Mouse (Mus musculus): ENCODE measurements around the gene Purb.
"Not testable (repeated sequence)": the region's sequence is repeated elsewhere in the genome, so short reads cannot be mapped to it uniquely, and the experiment has no call there.

Gene Purb

GRCm38 (mm10) chr11:6484244-6484959, 8.7 kb upstream of the Purb start:
- no peak for DNase-seq (ENCODE audit: low read depth, low spot score)

- DNase-seq (ENCODE audit: low read depth, low spot score): no peak
These were observed 7.4 kb upstream of the Purb start for GRCm38 (mm10) chr11:6483103-6483502.

- no peak for DNase-seq (ENCODE audit: low read depth, low spot score)
These were observed 6.0 kb upstream of the Purb start for GRCm38 (mm10) chr11:6481669-6482185.

- DNase-seq (ENCODE audit: low read depth, low spot score): no peak
These were observed 5.1 kb upstream of the Purb start for GRCm38 (mm10) chr11:6480681-6481405.

DNA sequence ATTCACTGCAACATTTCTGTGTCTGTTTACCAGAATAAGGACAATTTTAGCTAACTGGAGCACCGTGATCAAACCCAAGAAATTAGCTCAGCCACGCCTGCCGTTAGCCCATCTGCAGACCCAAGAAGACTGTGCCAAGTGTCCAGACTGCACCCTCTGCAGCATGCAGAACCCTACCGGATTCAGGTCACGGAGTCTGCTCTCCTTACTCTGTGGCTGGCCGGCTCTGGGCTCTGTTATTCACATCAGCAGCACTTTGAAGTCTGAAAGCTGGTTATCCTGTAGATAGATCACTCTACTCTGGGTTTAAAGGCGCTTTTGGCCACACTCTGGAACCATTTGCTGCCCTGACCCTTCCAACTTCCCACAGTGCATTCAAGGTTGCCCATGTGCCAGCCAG, 4.5 kb upstream of the Purb start:
- DNase-seq (ENCODE audit: low read depth, low spot score): no peak

- DNase-seq (ENCODE audit: low read depth, low spot score): no peak
These were observed 3.5 kb upstream of the Purb start for GRCm38 (mm10) chr11:6479231-6479630.

DNA sequence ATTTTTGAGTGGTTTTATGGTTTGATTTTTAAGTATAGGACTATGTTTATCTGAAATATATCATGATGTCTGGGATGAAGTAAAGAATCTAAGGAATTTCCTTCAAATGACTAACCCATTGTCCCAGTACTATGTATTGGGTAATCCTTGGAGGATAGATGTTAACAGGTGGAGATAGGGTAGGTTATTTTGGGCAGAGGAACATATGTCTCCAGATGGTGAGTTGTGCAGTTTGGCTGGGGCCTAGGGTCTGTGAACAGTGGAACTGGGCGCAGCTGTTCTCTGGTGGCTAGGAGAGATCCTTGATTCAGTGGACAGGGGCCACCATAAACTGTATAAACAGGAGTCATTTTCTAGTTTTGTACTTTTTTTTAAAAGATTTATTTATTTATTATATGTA, 1.6 kb upstream of the Purb start:
- DNase-seq (ENCODE audit: low read depth, low spot score): no peak

DNA sequence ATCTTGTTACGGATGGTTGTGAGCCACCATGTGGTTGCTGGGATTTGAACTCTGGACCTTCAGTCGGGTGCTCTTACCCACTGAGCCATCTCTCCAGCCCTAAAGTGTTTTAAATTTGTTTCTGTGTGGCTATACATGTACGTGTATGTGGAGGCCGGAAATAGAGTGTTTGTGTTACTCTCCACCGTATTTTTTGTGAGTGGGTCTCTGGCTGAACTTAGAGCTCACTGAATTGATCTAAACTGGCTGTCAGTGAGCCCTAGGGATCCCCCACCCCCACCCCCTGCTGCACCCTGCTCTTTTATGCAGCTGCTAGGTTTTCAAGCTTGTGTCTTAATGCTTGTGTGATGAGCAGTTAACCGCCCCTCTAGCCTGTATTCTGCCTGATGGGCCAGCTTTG, 1.2 kb upstream of the Purb start:
- DNase-seq (ENCODE audit: low read depth, low spot score): no peak

- DNase-seq (ENCODE audit: low read depth, low spot score): no peak
These were observed 614 bp downstream of the Purb start for GRCm38 (mm10) chr11:6474874-6475731.

DNA sequence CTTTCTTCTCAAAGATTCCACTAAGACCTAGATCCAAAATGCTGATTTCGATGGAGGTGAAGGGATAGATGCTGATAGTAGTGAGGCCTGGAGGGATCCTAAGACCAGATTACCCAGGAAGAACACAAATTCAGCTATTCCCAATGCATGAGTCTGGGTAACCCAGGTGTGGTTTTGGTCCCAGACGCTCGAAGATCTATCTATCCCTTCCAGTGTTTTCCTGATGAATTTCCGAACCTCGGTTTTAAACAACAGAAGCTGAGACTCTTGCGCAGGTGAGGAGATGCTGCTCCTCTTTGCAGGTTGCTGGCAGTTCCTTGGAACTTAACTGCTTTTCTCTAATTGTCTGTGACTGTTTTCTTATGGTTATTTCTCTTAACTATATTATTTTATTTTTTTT, 1.3 kb downstream of the Purb start:
- no peak for DNase-seq (ENCODE audit: low read depth, low spot score)

- DNase-seq (ENCODE audit: low read depth, low spot score): no peak
These were observed 3.6 kb downstream of the Purb start for GRCm38 (mm10) chr11:6472076-6472475.

DNA sequence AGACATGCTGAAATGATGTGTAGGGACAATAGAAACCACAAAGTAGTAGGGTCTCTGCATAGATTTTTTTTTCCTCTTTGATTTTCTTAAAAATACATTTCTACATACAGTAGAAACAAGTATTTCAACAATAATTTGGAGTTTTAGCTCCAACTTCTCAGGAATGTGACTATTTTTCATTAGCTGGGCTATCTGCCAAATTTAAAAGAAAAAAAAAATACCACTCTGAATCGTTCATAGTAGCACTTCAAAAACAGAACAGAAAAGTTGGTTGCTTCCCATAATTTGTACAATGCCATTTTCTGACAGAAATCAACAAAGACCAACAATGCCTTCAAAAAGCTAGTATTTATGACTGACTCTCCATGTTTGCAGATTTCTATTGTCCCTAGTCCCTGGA, 4.2 kb downstream of the Purb start:
- DNase-seq (ENCODE audit: low read depth, low spot score): no peak

DNA sequence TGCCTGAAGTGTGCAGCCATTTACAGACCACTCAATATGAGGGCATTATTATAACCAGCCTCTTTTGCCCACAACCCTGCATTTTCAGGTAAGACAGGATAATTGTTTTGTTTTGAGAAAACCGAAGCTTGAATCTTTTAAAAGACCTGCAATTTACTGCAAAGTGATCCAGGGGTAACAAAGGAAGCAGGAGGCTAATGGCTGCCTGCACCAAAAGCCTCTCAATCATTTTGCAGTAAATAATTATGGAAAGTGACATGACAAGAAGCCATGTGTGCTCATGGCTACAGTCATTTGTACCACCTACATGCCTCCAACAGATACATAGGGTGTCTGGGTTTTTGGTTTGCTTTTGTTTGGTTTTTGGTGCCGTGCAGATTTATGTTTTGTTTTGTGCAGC, 4.7 kb downstream of the Purb start:
- no peak for DNase-seq (ENCODE audit: low read depth, low spot score)

DNA sequence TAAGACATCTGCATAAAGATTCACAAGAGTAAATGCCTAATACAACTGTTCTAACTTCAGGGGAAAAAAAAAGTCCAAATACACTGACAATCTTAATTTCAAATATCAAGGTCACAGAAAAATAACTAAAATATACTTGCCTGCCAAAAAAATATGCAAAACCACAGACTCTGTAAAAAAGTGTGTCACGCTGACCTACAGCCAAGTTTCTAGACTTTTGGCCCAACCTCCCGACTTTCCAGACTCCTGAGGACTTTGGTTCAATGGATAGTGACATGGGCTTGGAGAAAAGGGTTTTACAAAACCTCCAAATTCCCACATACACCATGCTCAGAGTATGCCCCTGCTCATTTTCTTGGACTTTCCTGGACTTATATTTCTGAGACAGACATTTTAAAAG, 7.2 kb downstream of the Purb start:
- no peak for DNase-seq (ENCODE audit: low read depth, low spot score)

GRCm38 (mm10) chr11:6465122-6465521, 10.6 kb downstream of the Purb start:
- DNase-seq (ENCODE audit: low read depth, low spot score): no peak

DNA sequence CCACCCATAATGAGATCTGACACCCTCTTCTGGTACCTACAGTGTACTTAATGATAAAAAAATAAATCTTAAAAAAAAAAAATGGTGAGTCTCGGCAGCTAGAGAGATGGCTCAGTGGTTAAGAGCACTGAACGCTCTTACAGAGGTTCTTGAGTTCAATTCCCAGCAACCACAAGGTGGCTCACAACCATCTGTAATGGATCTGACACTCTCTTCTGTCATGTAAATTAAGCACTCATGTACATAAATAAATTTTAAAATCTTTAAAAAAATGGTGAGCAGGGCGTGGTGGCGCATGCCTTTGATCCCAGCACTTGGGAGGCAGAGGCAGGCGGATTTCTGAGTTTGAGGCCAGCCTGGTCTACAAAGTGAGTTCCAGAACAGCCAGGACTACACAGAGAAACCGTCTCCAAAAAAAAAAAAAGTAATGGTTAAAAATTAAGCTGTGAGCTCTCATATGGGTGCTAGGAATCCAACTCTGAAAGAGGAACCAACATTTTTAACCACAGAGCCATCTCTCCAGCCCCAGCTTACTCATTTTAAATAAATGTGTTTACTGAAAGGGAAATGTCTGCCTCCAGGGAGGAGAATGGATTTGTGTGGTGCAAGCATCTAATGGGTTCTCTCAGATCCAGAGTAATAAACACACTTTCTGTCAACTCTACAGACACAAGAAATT, 12.4 kb downstream of the Purb start:
- no peak for DNase-seq (ENCODE audit: low read depth, low spot score)

GRCm38 (mm10) chr11:6456083-6456482, 19.6 kb downstream of the Purb start:
- no peak for DNase-seq (ENCODE audit: low read depth, low spot score)

GRCm38 (mm10) chr11:6448155-6448554, 27.6 kb downstream of the Purb start:
- not testable (repeated sequence) for DNase-seq (ENCODE audit: low read depth, low spot score)

GRCm38 (mm10) chr11:6447493-6447892, 28.2 kb downstream of the Purb start:
- no peak for DNase-seq (ENCODE audit: low read depth, low spot score)

DNA sequence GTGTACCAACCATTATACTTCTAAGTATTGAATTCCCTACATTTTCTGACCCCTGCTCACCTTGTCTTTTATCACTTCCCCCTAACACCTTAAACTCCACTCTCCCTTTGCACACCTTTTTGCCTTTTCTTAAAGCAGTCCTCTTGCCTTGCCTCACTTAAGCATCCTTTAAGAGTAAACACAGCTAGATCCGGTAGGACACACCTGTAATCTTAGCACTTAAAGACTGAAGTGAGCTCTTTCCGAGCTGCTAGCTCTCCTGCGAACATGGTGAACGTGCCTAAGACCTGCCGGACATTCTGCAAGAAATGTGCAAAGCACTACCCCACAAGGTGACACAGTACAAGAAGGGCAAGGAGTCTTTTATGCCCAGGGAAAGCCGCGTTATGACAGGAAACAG, 29.8 kb downstream of the Purb start:
- DNase-seq (ENCODE audit: low read depth, low spot score): no peak

- no peak for DNase-seq (ENCODE audit: low read depth, low spot score)
These were observed 30.3 kb downstream of the Purb start for GRCm38 (mm10) chr11:6445441-6445840.
